Mouse (Mus musculus): ENCODE results near the gene Pvrig. TPM values are rescaled to one million over a fixed set of nuclear protein-coding genes. Genes with fewer than 3 reads are reported as not detected.
"Not testable (repeated sequence)": the region's sequence is repeated elsewhere in the genome, so short reads cannot be mapped to it uniquely, and the experiment has no call there.

Pvrig gene
- 0.06 and 0.09 TPM in 2 replicates for polyA plus RNA-seq (2012; rRNA removed)
- 0.18 TPM in 2 replicates for polyA plus RNA-seq (2014; fragmentation: Nextera tagmentation; extraction: Ambion mirVana)

- TF ChIP-seq POLR2A (IDR thresholded peaks at IDR 0.05; ENCODE audit: borderline replicate concordance, extremely low read depth, insufficient read depth, insufficient read length) = no peak
- ATAC-seq (ENCODE audit: low FRiP score, low read depth) (no peak), DNase-seq (ENCODE audit: low spot score) (no peak)
- Histone ChIP-seq H3K27ac (replicated peaks; ENCODE audit: low read depth, low read length) (no peak within 1 kb of the TSS), H3K27me3 (ENCODE audit: control insufficient read depth, insufficient read depth, low read length) (no peaks in the 10 kb centered on the region), H3K36me3 (ENCODE audit: control insufficient read depth, insufficient read depth, low read length) (no peaks in the 10 kb centered on the region), H3K4me2 (replicated peaks; ENCODE audit: low read depth, low read length, severe bottlenecking) (no peak within 1 kb of the TSS), H3K9me3 (ENCODE audit: control insufficient read depth, low read length) (no peaks in the 10 kb centered on the region), H3K4me3 (replicated peaks; ENCODE audit: low read length) (no peak within 1 kb of the TSS), H3K4me1 (ENCODE audit: control insufficient read depth, insufficient read depth, low read length) (no peaks in the 10 kb centered on the region), H3K9ac (ENCODE audit: low read depth, low read length, severe bottlenecking) (no peak within 1 kb of the TSS)
- WGBS = 83% methylated on average over 2 of the region's 2 CpGs
Observed at GRCm38 (mm10) chr5:138341661-138342060, at the start of gene Pvrig. TSS of gene Pvrig (plus strand) at chr5:138341961.

DNA sequence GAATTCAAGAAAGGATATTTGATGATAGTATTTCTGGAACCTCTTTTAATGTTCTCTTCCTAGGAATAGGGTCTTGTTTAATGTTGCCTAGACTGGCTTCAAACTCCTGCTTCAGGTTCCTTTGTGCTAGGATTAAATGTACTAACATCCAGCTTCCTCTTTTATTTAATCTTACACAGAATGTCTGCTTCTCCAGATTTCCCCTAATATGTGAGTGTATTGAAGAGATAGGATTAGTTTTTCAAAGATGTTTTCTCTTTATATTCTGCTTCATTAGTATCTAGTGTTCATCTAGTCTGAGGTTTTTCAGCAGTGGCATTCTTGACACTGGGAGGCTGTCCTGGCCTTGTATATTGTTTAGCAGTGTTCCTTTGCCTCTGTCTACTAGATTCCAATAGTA lies 47.6 kb upstream of the Pvrig start:
- no peaks in the 10 kb centered on the region for H3K27me3 ChIP-seq (ENCODE audit: control insufficient read depth, insufficient read depth, low read length)
- no peak overlapping the region for H3K4me3 ChIP-seq (replicated peaks; ENCODE audit: low read length)

DNA sequence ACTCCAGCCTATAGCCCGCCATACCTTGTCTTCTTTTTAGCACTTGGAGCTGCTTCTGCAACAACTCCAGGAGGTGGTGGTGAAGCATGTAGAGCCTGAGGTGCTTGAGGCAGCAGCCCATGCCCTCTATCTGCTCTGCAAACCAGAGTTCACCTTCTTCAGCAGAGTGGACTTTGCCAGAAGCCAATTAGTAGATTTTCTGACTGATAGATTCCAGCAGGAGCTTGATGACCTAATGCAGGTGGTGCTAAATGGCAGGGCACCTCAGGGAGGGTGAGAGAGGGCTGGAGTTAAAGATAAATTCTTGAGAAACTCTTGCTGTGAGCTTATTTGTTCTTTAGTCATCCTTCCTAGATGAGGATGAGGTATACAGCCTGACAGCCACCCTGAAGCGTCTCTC lies 42.1 kb upstream of the Pvrig start:
- Histone ChIP-seq H3K4me1 (ENCODE audit: control insufficient read depth, insufficient read depth, low read length) (no peaks in the 10 kb centered on the region), H3K27me3 (ENCODE audit: control insufficient read depth, insufficient read depth, low read length) (no peaks in the 10 kb centered on the region), H3K36me3 (ENCODE audit: control insufficient read depth, insufficient read depth, low read length) (no peaks in the 10 kb centered on the region; the same call in 1 of the 2 replicates), H3K4me2 (replicated peaks; ENCODE audit: low read depth, low read length, severe bottlenecking) (no peak overlapping the region), H3K27ac (replicated peaks; ENCODE audit: low read depth, low read length) (no peak overlapping the region), H3K9ac (ENCODE audit: low read depth, low read length, severe bottlenecking) (no peak overlapping the region), H3K4me3 (replicated peaks; ENCODE audit: low read length) (no peak overlapping the region), H3K9me3 (ENCODE audit: control insufficient read depth, low read length) (no peaks in the 10 kb centered on the region)
- no peak for DNase-seq (ENCODE audit: low spot score)
- ATAC-seq (ENCODE audit: low FRiP score, low read depth) = no peak
- TF ChIP-seq POLR2A (IDR thresholded peaks at IDR 0.05; ENCODE audit: borderline replicate concordance, extremely low read depth, insufficient read depth, insufficient read length) = no peak
- 82% methylated on average over 2 of the region's 2 CpGs for WGBS

More for the DNA sequence above, 47.6 kb upstream of the Pvrig start:
- Histone ChIP-seq H3K9ac (ENCODE audit: low read depth, low read length, severe bottlenecking) (no peak overlapping the region), H3K36me3 (ENCODE audit: control insufficient read depth, insufficient read depth, low read length) (no peaks in the 10 kb centered on the region; the same call in 1 of the 2 replicates), H3K4me2 (replicated peaks; ENCODE audit: low read depth, low read length, severe bottlenecking) (no peak overlapping the region), H3K27ac (replicated peaks; ENCODE audit: low read depth, low read length) (no peak overlapping the region), H3K4me1 (ENCODE audit: control insufficient read depth, insufficient read depth, low read length) (no peaks in the 10 kb centered on the region), H3K9me3 (ENCODE audit: control insufficient read depth, low read length) (no peaks in the 10 kb centered on the region)
- ATAC-seq (ENCODE audit: low FRiP score, low read depth) = no peak
- no peak for TF ChIP-seq POLR2A (IDR thresholded peaks at IDR 0.05; ENCODE audit: borderline replicate concordance, extremely low read depth, insufficient read depth, insufficient read length)
- no peak for DNase-seq (ENCODE audit: low spot score)

DNA sequence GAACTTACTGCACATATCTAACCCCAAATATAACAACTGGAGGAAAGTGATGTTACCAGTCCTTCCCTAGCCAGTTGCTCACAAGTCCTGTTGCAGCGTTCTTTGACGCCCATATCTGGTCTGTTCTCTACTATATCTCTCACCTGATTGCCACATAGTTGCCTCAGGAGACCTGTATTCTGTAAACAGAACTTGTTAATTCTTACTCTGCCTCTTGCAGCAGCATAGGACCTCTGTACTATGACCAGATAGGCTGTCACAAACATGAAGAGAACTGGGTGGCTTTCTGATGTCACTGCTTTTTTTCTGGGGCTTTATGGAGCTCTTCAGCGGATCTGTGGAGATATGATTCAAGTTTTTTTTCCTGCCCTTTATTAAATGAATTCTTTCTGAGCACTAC lies 29.0 kb upstream of the Pvrig start:
- Histone ChIP-seq H3K4me2 (replicated peaks; ENCODE audit: low read depth, low read length, severe bottlenecking) (no peak overlapping the region), H3K27me3 (ENCODE audit: control insufficient read depth, insufficient read depth, low read length) (no peaks in the 10 kb centered on the region), H3K36me3 (ENCODE audit: control insufficient read depth, insufficient read depth, low read length) (no peaks in the 10 kb centered on the region), H3K9me3 (ENCODE audit: control insufficient read depth, low read length) (no peaks in the 10 kb centered on the region), H3K9ac (ENCODE audit: low read depth, low read length, severe bottlenecking) (no peak overlapping the region), H3K4me3 (replicated peaks; ENCODE audit: low read length) (no peak overlapping the region), H3K27ac (replicated peaks; ENCODE audit: low read depth, low read length) (no peak overlapping the region), H3K4me1 (ENCODE audit: control insufficient read depth, insufficient read depth, low read length) (no peaks in the 10 kb centered on the region)
- ATAC-seq (ENCODE audit: low FRiP score, low read depth) (no peak), DNase-seq (ENCODE audit: low spot score) (no peak)
- no peak for TF ChIP-seq POLR2A (IDR thresholded peaks at IDR 0.05; ENCODE audit: borderline replicate concordance, extremely low read depth, insufficient read depth, insufficient read length)
- 87% methylated on average over 3 of the region's 3 CpGs for WGBS

DNA sequence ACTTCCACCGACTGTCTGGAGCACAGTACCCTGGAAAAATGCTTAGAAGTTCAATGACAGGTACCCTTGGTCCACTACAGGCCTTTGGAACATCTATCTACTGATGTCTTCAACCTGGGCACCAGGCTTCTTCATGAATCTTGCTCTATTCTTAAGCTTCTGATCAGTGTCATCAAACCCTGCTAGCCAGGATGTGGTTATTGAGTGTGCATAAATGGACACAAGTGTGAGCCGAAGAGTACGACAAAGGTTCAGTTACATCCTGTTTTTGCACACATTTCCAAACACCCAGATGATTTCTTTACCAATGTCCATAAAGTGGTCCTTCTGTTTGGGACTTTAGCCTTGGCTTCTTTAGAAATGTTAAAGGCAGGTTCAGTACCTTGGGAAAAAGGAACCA lies 1.5 kb downstream of the Pvrig start:
- Histone ChIP-seq H3K27ac (replicated peaks; ENCODE audit: low read depth, low read length) (no peak overlapping the region), H3K27me3 (ENCODE audit: control insufficient read depth, insufficient read depth, low read length) (no peaks in the 10 kb centered on the region), H3K4me2 (replicated peaks; ENCODE audit: low read depth, low read length, severe bottlenecking) (no peak overlapping the region), H3K4me1 (ENCODE audit: control insufficient read depth, insufficient read depth, low read length) (no peaks in the 10 kb centered on the region), H3K36me3 (ENCODE audit: control insufficient read depth, insufficient read depth, low read length) (no peaks in the 10 kb centered on the region), H3K9ac (ENCODE audit: low read depth, low read length, severe bottlenecking) (no peak overlapping the region), H3K4me3 (replicated peaks; ENCODE audit: low read length) (no peak overlapping the region), H3K9me3 (ENCODE audit: control insufficient read depth, low read length) (no peaks in the 10 kb centered on the region)
- WGBS = 88% methylated on average over 3 of the region's 3 CpGs
- no peak for TF ChIP-seq POLR2A (IDR thresholded peaks at IDR 0.05; ENCODE audit: borderline replicate concordance, extremely low read depth, insufficient read depth, insufficient read length)
- DNase-seq (ENCODE audit: low spot score) = no peak
- ATAC-seq (ENCODE audit: low FRiP score, low read depth) = no peak

- ATAC-seq (ENCODE audit: low FRiP score, low read depth); H3K9ac ChIP-seq (ENCODE audit: low read depth, low read length, severe bottlenecking); H3K27ac ChIP-seq (replicated peaks; ENCODE audit: low read depth, low read length); H3K36me3 ChIP-seq (ENCODE audit: control insufficient read depth, insufficient read depth, low read length); H3K4me1 ChIP-seq (ENCODE audit: control insufficient read depth, insufficient read depth, low read length); H3K4me3 ChIP-seq (replicated peaks; ENCODE audit: low read length); H3K4me2 ChIP-seq (replicated peaks; ENCODE audit: low read depth, low read length, severe bottlenecking); H3K27me3 ChIP-seq (ENCODE audit: control insufficient read depth, insufficient read depth, low read length); DNase-seq (ENCODE audit: low spot score); H3K9me3 ChIP-seq (ENCODE audit: control insufficient read depth, low read length): not testable (repeated sequence)
- 82% methylated on average over 6 of the region's 7 CpGs for WGBS
Observed at GRCm38 (mm10) chr5:138363208-138363607, 21.4 kb downstream of the Pvrig start.

DNA sequence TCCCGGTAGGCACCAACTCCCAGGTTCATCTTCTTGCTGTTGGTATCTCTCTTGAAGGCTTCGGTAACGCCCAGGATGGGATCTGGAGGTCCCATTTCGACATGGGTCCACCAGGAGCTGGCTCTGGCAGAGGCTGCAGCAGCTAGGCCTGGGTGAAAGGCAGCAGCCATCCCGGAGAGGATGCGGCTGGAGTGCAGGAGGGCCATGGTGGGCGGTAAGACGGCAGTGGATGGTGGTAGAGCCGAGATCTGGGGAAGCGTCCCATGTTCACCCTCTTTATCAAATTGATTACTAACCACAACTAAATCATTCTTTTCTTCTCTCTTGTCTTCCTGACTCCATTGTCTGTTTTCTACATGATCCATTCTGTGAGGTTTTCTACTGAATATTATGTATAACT lies 23.6 kb downstream of the Pvrig start:
- H3K4me2 ChIP-seq (replicated peaks; ENCODE audit: low read depth, low read length, severe bottlenecking); H3K4me1 ChIP-seq (ENCODE audit: control insufficient read depth, insufficient read depth, low read length); H3K36me3 ChIP-seq (ENCODE audit: control insufficient read depth, insufficient read depth, low read length); H3K27me3 ChIP-seq (ENCODE audit: control insufficient read depth, insufficient read depth, low read length); H3K9ac ChIP-seq (ENCODE audit: low read depth, low read length, severe bottlenecking); H3K9me3 ChIP-seq (ENCODE audit: control insufficient read depth, low read length); DNase-seq (ENCODE audit: low spot score); H3K27ac ChIP-seq (replicated peaks; ENCODE audit: low read depth, low read length); ATAC-seq (ENCODE audit: low FRiP score, low read depth); H3K4me3 ChIP-seq (replicated peaks; ENCODE audit: low read length): not testable (repeated sequence)
- 86% methylated on average over 10 of the region's 10 CpGs for whole genome bisulfite sequencing
